Mouse (Mus musculus) left cerebral cortex, postnatal 4 days (tissue): ENCODE results near the gene Gja4. TPM values are rescaled to one million over a fixed set of nuclear protein-coding genes. Genes with fewer than 3 reads are reported as not detected.

Experiments
- total RNA-seq, 2 experiments: library from RNA; stranded (reverse); gene quantifications; 2 replicates each; pipeline ENCODE4 v1.2.3; 2021

Gene Gja4
- total RNA-seq, 2 experiments from 2014 or later = 11.3 to 12.9 TPM

Other genes with a start within 250 kb of the Gja4 start
- gene Zmym6, start 236.7 kb downstream of the Gja4 start, total RNA-seq = 10 to 100 TPM; 40.1 to 40.3 TPM
- gene Tmem35b, start 190.3 kb downstream of the Gja4 start, total RNA-seq = 1 to 10 TPM; 4.4 to 4.9 TPM
- 100 to 1,000 TPM; 111 to 125 TPM for gene Dlgap3, start 144.8 kb downstream of the Gja4 start, total RNA-seq
- gene Smim12, start 70.3 kb downstream of the Gja4 start, total RNA-seq = 10 to 100 TPM; 27.1 to 29.3 TPM
- under 1 TPM; 0.60 to 0.70 TPM for gene Gjb3, start 16.8 kb upstream of the Gja4 start, total RNA-seq
- gene Gjb4, start 40.0 kb upstream of the Gja4 start, total RNA-seq = not detected
- under 1 TPM in 1 of 2 experiments, not detected in 1; 0.20 TPM for gene Gjb5, start 44.1 kb upstream of the Gja4 start, total RNA-seq